Mouse (Mus musculus) testis, postnatal 14 days (tissue): ENCODE data around the gene Cir1.
A peak's percentile ranks its signal among the peaks of the same experiment; 100 is the strongest.

Experiments
- DNase-seq: peaks from one replicate; pipeline ENCODE4 v3.0.0; 2021; ENCODE audit warnings: low spot score

Cir1 gene

DNA sequence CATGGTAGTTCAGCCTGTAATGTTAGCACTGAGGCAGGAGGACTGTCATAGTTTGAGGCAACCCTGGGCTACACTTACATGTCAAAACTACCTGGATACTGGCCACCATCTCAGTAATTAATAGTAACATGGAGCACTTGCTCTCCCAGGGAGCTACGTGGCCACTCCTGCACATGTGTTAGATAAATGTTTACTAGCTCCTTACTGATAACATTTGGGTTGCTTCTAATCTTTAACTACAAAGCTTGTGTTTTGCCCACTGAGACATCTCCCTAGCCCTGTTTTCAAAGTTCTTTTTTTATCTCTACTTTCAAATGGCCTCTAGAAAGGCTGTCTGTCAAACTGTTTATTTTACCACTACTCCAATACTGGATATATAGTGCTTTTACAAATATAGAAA is 10.5 kb downstream of the Cir1 start:
- DNase-seq, result no peak

GRCm38 (mm10) chr2:73298841-73299240 is 13.7 kb downstream of the Cir1 start:
- DNase-seq, result no peak

DNA sequence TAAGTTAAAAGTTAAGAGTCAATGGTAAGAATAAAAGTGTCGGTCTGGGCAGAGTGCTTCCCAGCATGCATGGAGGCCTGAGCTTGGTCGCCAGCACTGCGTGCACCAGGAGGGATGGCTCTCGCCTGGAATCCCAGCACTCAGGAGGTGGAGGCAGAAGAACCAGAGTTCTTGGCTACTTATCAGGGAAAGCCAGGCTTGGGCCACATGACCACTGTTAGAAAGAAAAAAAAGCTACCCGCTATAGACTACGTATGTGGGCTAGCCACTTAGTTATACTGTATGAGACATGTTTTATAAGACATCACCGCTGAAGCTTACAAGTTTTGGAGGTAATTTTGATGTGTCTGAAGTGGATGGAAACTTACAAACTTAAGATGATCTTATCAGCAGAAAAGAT is 14.3 kb downstream of the Cir1 start:
- DNase-seq, result no peak

DNA sequence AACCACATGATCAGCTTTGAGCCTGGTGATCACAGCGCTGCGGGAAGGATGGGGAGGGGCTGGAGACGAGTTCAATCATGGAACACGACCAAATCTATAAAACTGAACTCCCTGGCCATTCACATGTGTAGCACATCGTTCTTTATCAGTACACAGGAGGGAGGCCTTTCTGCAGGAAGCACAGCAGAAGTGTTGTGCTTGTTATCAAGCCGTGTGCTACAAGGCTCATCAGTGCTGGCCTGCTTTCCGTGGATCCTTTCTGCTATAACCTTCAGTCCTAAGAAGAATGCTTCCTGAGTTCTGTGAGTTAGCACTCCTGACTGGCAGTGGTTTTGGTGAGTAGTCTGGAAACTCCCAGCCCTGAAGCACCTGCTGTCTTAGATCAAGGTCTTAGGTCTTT is 17.5 kb downstream of the Cir1 start:
- no peak for DNase-seq

DNA sequence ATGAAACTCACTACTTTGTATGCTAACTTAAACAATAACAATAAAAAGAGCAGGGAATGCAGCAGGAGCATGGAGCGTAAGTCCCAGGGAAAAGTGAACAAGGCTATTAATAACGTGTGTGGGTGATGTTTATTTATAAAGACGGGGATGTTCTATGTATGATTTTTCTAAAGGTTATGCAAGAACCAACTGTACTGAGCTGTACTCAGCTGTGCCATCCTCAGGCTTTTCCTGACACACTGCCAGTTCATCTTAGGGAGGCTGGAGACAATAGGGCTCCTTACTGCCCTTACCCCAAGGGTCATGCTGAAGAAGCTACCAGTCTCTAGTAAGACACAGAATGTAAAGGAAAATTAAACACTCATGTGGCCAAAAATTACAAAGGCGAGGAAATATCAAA is 21.4 kb downstream of the Cir1 start:
- no peak for DNase-seq

GRCm38 (mm10) chr2:73285630-73286029 is 26.9 kb downstream of the Cir1 start:
- no peak for DNase-seq

- no peak for DNase-seq
Measured at GRCm38 (mm10) chr2:73281707-73282106, 30.8 kb downstream of the Cir1 start.

GRCm38 (mm10) chr2:73281048-73281661 is 31.3 kb downstream of the Cir1 start:
- no peak for DNase-seq

- no peak for DNase-seq
Measured at GRCm38 (mm10) chr2:73280356-73281047, 32.0 kb downstream of the Cir1 start.

- DNase-seq, result no peak
Measured at GRCm38 (mm10) chr2:73279271-73280038, 33.0 kb downstream of the Cir1 start.

DNA sequence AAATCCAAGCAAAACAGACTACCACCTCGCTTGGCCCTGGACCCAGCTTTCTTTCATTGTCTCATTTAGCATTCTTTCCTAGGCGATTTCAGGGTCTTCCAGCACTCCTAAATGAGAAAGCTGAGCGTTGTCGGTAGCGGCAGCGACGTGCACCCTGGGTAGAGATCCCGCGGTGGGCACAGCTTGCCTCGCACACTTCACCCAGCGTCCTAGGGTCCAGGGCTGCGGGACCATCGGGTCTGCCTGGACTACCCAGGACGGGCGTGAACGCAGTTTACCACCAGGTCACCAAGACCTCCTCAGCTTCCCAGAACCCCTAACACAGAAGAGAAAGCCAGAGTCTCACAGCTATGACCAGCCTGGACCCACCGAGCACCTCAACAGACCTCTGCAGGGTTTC is 33.6 kb downstream of the Cir1 start:
- no peak for DNase-seq

DNA sequence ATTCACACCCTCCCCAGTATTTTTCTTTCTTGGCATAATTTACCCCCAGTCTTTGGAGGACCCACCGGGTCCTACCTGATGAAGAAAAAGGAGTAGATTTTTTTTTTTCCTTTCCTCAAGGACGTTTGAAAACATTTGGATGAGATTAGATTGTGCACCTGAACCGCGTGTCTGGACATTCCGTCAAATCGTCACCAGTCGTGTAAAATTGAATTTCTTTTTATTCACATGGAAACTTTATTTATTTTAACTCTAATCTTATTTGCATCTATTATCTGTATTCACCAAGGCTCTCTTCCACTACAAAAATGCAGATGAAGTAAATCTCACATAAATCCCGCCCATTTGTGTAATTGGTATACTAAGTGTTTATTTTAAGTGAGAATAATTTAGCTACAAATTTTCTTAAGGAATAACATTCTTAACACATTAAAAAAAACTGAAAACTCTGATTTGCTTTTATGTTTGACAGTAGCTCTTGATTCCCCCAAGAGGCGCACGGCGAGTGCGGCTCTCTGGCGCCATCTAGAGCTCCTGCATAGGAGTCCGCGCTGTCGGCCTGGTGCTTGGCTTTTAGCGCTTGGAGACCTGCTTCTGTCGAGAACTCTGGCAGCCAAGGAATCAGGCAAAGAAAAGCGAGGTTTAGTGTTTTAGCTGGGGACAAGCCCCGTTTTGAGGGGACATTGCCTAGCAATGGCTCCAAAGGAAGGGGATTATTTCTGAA is 34.2 kb downstream of the Cir1 start:
- DNase-seq, result peak; percentile 83

GRCm38 (mm10) chr2:73277709-73278075 is 34.8 kb downstream of the Cir1 start:
- no peak for DNase-seq

GRCm38 (mm10) chr2:73277021-73277708 is 35.3 kb downstream of the Cir1 start:
- DNase-seq, result peak; percentile 44

- DNase-seq, result no peak
Measured at GRCm38 (mm10) chr2:73276141-73276571, 36.3 kb downstream of the Cir1 start.

DNA sequence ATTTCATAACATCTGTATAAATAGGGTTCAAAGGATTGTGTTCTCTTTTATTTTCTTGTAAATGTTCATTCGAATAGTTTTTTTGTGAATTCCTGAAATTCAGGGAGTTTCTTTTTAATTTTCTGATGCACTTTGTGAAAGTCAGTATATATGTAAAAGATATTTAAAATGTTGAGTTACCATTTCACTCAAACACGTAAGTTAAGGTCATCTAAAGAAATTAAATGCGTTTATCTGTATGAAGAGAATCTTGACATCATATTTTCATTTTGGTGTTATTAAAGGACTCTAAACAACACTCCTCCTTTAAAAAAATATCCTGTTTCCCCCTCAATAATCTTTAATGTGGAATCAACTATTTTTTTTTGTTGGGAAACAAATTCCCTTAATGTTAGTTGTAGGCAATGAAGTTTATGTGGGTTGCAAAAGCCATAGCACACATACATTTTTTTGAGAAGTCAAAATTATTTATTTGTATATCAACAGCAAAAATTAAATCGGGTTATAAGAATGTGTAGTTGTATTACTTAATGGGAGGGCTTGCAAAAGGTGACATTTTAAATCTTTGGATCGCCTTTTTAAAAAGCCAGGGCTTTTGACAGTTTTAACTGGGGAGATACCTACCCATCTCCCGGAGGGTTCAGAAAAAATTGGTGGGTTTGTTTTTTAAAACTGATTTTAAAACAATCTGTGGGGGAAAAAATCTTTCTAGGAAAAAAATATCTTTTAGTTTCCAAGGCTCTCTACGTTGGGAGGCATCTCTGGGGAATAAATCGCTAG is 37.0 kb downstream of the Cir1 start:
- DNase-seq, result no peak

DNA sequence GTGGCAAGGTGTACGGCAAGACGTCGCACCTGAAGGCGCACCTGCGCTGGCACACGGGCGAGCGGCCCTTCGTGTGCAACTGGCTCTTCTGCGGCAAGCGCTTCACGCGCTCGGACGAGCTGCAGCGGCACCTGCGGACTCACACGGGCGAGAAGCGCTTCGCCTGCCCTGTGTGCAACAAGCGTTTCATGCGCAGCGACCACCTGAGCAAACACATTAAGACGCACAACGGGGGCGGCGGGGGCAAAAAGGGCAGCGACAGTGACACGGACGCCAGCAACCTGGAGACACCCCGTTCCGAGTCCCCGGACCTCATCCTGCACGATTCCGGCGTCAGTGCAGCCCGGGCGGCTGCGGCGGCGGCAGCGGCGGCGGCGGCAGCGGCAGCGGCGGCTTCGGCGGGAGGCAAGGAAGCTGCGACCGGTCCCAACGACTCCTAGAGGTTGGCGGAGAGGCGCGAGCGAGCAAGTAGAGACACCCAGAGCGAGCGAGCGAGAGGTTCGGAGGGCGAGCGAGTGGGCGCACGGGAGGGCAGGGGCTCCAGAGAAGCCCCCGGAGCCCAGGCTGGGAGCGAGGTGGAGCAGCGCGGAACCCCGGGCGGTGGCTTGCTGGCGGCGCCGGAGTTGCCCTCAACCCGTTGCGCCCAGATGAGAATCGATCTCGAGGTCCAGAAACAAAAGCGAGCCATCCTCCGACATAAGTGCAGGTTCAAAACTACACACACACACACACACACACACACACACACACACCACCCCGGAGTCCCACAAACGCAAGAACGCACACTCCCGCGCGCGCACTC is 38.2 kb downstream of the Cir1 start:
- DNase-seq, result peak; percentile 51

- DNase-seq, result peak; percentile 50
Measured at GRCm38 (mm10) chr2:73273249-73274118, 39.0 kb downstream of the Cir1 start.
